Mouse (Mus musculus) thymus, postnatal 10 days (tissue): ENCODE results near the gene Fam69b.

Experiments used
- DNase-seq, 2 experiments: peaks; one replicate each; pipeline ENCODE4 v3.0.0; 2021; ENCODE audit warnings: low spot score in 2 of 2

Gene Fam69b

DNA sequence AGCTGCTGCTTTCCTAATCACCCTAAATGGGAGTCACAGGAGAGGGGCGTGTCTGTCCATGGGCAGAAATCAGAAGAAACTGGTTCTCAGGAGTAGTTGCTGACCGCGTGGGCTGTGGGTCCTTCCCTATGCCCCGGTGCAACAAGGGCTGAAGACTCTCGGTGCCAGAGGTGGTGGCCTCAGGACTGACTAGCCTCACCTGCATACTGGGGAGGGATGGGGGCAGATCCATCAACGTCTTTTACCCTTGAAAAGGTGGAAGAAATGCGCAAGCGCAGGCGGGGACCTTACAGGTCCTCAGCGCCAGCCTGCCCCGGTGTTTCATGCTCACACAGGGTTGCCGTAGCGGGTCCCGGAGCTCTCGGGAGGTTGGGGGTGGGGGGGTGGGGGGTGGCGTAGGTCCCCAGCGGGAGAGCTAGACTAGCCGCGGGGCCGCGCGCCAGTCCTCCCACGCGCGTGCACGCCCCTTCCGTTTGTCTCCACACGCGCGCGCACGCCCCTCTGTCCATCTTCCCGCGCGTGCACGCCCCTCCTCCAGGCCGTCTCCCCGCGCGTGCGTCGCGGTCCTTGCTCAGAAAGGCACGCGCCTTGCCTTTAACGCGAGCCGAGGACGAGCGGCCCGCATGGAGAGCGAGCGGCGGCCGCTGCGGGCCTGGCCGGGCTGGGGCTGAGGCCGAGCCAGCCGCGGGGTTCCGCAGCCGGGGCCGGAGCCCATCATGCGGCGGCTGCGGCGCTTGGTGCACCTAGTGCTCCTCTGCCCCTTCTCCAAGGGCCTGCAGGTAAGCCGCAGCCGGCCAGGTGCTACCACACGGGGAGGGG is at the start of gene Fam69b:
Fam69b (plus strand) TSS at position 537 of the 819 bp plus-strand sequence.
- peak; percentile 48 to 77 for DNase-seq

DNA sequence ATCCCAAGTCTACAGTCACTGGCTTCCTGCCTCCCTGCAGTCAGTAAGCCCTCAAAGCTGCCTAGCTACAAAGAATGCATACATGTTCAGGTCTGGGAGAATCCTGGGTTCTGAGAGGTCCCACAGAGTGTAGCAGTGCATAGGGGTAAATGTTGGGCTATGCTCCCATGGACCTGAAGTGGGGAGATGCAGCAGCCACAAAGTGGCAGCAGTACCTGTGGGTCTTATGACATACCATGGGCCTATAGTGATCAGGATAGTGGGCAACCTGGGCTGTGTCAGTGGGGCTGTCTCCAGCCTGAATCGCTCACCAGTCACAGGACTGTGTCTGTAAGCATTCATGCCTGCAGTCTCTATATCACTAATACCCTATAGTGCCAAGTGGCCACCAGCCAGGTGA is 48.5 kb upstream of the Fam69b start, which contains the start of gene Egfl7:
Egfl7 (plus strand) TSS at position 301 of the 400 bp plus-strand sequence.
- no peak for DNase-seq

DNA sequence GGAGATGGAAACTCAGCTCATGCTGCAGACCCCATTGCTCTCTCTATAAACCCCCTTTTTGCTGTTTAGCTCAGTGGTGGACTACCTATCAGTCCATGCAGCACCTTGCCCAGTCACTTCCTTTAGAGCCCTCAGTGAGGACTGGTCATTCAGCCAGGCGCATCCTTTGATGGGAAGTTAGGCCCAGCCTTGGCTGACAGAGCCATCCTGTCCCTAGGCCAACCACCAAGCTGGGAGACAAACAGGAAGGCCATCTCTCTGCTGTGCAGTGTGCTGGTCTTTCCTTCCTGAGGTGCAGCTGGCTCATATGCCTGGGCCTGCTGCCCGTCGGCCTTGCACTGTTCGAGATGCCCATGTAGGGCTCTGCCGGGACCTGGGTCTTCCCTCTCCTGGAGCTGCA is 47.5 kb upstream of the Fam69b start:
- DNase-seq, result no peak

DNA sequence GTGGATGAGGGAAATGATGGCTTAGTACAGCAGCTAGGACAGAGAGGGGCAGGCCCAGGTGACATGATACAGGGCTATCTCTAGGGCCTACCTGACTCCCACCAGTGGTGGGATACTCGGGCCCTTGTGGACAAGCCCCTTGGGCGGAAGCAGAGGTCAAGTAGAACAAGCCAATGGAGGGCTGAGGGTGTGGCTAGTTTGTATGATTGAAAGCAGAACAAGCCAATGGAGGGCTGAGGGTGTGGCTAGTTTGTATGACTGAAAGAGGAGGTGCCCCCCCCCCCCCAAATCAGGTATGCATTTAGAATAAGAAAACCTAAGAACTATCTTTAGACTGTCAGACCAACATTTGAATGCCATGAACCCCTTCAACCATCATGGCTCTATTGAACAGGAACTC is 46.1 kb upstream of the Fam69b start:
- no peak for DNase-seq

DNA sequence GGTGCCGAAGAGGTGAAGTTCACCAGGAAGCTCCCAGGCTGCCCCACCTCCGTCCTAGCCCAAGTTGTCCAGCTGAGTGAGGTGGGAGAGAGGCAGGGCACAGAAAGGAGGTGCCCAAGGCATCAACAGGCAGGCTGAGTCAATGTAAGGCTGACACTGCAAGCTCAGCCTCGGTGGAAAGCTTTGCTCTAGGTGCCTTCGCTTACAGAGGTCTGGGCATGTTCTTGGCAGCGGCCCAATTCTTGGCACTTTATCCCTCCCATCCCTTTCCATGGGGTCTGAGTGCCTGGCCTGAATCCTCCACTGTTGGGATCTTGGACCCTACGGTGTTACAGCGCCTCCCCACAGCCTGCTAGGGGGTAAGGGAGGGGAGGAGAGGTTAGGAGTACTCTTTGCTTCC is 45.5 kb upstream of the Fam69b start:
- DNase-seq, result no peak

DNA sequence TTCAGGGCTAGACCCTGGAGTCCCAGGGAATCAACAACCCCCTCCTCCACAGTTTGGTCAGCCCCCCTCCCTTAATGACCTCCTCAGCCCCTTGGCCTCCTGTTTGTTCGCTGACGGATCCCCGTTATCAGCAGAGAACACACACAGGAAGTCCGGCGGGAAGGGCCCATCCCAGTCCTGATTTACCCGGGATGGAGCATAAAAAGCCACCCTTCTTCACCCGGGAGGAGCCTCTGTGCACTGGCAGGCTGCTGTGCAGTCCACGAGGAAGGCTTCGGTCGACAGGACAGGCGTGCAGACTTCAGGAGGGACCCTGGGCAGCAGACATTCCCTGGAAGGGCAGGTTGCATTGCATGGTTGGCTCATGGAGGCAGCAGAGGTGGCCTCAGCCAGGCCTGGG is 44.6 kb upstream of the Fam69b start:
- DNase-seq, result no peak

DNA sequence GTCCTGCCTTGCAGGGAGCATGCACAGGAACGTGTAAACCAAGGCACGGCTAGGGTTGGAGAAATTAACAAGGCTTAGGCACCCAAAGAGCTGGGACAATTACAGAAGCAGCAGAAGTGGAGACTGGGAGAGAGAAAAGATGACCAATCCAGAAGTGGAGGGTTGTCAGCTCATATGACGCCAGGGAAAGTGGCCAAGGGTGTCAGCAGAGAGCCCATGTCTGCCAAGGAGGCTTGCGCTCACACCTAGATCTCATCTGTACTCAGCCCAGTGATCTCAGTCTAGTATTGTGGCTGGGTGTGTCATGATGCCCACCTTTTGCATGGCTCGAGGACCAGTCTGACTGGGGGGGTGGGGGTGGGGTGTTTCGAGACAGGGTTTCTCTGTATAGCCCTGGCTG is 42.5 kb upstream of the Fam69b start:
- no peak for DNase-seq

DNA sequence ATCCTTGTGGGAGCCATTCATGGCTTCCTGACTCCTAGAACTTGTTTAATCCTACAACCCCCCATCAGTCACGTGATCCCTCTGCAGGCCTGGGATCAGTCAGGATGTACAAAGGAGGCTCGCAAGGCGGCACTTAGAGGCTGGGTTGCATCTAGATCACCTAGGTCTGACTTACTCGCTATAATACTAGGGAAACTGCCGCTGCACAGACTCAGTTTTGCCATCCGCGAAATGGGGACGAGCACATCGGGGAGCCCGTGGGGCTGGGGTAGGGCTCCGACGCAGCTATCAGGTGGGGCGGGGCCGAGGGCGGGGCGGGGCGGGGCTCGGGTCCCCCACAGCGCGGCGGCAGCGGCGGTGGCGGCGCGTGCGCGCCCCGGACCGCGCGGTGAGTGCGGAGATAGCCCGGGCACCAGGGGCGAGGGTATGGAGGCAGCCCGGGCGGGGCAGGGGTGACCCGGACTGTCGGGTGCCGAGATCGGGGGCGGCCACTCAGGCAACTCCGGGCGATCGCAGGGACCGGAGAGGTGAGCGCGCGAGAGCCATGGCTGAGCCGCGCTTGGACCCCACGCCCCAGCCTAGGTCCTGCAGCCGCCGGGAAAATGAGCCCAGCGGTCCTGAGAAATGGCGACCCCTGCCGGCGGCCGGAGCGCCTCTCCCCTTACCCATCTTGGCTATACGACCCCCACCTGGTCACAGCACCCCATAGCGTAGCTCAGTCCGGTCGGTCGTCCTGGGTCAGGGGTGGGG is 41.8 kb upstream of the Fam69b start, which contains the start of gene Gm20532:
Gm20532 (plus strand) TSS at position 346 of the 750 bp plus-strand sequence.
- peak; percentile 32 to 62 for DNase-seq

DNA sequence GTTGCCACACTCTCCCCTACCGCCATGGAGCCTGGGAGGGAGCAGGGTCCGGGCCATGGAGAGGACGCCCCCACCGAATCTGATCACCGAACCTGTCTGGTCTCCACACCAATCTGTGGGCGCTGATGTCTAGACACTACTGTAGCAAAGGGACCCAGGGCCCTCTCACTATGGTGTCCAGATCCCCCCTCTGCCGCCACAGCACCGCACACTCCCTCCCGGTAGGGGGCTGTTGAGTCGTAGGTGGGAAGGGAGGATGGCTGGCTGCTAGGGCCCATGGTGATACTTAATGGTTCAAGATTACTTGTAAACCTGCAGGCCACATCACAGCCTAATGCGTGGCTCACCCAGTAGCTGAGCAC is 41.2 kb upstream of the Fam69b start:
- DNase-seq, result peak; percentile 16 to 38

DNA sequence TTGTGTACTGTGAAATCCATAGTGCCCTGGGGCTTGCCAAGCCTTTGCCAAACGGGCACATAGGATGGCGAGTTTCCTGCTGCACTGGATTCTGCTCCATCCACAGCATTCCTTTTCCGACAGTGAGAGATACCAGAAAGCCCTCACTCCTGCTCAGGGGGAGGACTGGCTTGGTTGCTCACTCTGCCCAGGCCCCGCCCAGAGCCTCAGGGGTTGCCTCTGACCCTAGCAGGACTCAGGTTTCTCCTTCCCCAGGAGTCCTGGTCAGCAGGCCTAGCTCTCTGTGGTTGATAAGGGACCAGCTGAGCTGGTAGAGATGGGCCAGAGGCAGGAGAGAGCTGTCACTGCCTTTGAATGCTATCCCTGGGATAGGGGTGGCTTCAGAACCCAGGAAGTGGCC is 39.7 kb upstream of the Fam69b start:
- no peak for DNase-seq

DNA sequence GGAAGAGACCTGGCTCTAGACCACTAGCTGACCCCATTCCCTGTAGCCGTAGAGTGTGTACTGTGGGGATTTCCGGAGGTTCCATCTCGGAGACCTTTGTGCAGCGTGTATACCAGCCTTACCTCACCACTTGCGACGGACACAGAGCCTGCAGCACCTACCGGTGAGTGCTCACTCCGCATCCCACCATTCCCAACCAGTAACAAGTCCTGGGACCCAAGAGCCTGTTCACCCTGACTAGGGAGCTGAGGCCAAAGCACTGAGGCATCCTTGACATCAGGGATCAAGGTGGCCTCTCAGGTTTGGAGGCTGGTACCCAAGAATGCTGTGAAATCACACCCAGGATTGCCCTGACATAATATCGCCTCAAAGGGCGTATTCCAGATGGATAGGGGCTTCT is 39.0 kb upstream of the Fam69b start:
- DNase-seq, result no peak

DNA sequence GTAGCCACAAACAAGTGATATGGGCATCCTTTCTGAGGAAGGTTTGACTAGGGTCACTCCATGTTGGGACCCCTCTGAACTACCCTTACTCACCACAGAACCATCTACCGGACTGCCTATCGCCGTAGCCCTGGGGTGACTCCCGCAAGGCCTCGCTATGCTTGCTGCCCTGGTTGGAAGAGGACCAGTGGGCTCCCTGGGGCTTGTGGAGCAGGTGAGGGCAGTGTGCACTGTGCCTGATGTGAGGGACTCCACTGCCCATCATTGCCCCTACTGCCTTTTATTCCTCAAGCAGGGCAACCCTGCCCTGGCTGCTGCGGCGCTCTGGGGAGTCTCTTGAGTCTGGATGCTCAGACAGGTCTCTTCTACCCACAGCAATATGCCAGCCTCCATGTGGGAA is 38.0 kb upstream of the Fam69b start:
- no peak for DNase-seq

DNA sequence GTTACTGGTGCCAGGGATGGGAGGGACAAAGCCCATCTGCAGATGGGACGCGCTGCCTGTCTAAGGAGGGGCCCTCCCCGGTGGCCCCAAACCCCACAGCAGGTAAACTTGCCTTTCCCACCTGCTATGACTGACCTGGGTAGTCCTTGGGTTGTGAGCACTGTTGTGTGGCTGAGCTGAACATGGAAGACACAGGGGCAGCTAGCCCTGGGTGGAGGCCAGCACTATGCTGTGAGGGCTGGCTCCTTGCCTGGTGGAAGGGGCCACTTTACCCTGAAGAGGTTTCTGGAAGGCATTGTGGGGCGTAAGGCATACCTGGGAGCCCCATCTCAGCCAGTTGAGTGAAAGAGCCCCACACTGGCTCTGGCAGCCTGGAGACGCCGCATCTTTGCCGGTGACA is 37.3 kb upstream of the Fam69b start:
- no peak for DNase-seq

DNA sequence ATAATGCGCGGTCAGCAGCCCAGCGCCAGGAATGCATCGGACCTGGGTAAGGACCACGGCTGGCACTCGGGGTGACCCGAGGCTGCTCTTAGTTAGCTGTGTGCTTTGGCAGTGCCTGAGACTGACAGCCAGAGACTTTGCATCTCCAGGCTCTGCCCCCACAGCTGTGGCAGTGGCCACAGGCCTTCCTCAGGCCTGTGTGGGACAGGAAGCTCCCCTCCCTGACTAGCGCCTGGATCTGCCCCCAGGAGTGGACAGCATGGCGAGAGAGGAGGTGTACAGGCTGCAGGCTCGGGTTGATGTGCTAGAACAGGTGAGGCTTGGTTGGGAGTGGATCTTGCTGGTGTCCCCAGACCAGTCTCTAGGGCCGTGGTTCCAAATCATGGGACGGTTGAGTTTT is 36.8 kb upstream of the Fam69b start:
- no peak for DNase-seq

DNA sequence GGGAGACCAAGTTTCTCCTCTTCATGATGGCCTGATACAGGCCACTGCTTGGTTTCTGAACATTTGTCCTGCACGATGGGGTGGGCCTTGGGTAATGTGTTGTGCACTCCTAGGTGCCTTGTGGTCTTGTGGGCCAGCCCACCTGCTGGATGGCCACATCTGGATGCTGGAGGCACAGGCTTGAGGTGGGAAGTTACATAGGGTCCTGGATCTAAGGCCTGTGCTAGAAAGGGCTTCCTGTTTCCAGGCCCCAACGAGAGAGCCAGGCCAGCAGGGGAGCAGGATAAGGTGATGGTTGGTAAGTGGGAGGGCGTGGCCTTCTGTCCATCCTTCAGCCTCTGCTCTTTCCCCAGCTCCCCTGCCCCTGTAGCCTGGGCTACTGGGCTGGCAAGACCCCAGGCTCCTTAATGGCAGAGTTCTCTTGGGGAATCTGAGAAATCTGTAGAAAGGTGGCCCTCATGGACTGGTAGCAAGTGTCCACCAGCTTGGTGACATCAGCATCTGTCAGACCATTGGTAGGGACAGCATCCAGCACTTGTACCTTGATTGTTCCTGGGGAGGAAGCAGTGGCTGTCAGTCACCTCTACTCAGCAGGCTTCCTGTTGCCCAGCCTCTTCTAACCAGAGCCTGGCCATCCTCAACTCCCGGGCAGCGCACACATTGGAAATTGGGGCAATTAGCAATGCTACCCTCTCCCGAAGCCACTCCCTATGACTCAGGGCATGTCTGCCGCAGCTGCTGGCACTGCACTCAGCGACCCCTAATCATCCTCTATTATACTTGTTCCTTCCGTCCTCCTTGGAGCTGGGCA is 34.8 kb upstream of the Fam69b start:
- no peak for DNase-seq

DNA sequence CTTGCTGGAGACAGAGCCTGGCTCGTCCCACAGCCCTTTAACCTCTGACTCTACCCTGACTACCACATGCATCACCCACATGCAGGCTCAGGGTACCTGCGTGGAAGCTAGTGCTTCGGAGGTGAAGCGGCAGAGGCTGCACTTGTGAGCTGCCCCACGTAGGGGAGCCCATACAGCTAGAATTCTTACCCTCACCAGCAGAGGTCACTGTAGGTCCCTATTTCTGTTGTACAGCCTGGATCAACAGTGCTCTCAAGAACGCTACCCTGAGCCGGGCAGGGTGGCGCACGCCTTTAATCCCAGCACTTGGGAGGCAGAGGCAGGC is 34.3 kb upstream of the Fam69b start:
- peak; percentile 57 to 77 for DNase-seq

DNA sequence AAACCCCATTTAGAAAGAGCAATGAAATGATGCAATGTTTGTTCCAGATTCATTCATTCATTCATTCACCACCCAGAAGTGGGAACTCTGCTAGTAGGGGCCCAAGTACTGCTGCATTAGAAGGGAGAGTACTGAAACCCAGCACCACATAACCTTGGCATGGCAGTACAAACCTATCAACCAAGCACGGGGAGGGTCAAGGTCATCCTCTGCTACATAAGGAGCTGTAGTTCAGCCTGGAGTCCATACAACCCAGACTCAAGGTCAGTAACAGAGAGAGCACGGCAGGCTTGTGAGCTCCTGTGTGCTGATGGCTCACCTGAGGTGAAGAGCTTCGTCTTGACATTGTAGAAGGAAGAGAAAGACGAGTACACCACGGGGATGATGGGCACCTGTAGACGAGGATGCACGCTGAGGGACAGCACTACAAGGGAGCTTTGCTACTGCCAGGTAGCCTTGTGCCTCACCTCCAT is 33.8 kb upstream of the Fam69b start:
- DNase-seq, result no peak

DNA sequence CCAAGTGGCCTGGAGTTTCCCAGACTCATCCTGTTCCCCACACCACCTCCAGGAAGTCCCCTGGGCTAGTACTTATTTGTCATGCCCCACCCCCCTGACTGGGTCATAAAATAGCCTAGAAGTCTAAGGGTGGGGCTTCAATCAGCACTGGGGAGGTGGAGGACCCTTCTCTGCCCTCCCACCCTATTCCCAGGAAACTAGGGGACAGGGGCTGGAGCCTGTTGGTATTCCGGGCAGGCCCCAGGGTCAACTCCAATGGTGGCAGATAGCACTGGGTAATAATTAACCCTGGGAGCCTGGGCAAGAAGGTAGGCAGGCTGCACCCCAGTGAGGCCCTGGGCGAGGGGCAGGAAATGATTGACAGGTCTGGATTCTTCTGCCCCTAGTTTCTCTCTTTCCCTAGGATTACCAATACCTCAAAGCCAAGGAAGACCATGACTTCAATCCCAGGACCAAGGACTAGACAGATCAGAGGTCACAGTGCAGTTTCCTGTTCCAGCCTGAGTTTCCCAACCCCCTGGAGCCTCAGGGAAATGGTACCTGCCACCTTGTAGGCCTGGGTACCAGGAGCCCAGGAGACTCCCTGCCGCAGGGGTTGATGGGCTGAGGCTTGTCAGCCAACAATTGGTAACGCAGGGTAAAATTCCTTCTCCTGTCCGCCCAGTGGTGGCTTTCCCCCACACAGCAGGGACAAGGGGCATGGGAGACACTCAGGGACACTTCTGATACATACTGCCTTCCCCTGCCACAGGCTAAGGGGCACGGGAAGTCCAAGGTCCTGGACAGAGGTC is 33.1 kb upstream of the Fam69b start:
- no peak for DNase-seq

DNA sequence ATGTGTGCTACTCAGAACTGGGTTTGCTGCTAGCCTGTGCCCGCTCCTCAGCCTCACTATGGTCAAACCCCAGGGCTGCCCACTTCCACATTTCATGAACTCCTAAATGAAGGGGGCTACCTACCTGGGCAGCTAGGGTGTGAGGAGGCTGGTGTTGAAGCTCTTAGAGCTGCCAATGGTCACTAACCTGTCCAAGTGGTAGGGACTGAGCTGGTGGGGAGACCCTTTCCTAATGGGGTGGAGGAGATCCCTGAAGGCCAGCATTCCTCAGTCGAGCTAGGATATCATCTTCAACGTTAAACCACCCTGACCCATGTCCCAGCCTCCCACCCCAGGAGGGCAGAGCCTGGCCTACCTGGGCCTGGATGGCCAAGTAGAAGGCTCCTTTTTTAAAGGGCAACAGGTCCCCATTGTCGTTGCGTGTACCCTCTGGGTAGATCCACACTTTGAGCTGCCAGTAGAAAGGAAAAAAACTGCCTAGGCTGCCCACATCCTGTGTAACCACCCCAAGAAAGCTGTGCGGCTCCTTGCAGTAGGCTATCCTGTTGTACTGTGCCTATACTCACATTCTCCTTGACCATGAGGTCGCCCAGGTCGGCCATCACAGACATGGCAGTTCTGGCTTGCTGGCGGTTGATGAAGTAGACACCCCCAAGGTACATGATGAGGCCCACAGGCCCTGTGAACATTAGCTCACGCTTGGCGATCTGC is 32.4 kb upstream of the Fam69b start:
- peak in 1 of 2 experiments; percentile 26 for DNase-seq

DNA sequence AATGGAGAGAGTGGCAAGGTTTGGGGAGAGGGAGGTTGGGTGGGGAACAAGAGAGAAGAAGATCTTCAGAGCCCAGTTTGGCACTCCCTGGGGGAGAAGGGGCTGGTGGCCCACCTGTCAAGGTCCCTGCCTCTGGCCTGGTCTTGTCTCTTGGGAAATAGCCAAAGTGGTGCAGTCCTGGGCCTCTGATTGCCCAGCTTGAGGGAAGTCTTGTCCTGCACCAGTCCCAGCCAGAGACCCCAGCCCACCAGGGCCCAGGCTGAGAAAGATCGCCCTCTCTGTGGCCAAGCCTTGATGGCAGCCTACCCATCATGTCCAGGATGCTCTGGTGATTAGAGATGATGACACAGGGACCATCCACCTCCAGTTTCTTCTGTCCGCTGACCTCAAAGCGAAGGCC is 31.4 kb upstream of the Fam69b start:
- no peak for DNase-seq

DNA sequence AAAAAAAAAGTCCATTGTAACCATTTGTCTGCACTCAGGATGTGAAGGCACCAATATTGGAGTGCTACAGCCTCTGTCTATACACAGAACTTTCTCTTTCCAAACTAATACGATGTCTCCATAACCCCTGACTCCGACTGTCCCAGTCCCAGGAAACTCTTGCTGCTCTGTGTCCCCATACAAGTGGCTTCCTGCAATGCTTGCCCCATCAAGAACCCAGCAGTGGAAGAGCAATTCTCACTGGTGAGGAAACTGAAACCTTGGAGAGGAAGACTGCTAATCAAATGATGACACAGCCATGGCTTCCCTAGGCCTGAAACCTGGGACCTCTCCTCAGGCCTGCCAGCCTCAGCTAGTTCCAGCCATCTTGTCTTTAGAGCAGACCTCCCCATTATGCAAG is 30.4 kb upstream of the Fam69b start:
- DNase-seq, result no peak
